Mouse (Mus musculus) liver, embryonic 12.5 days (tissue): ENCODE results near the gene Gm5269. TPM values are rescaled to one million over a fixed set of nuclear protein-coding genes. Genes with fewer than 3 reads are reported as not detected.

Experiments
- ATAC-seq: fragments of 200-750 bp; cut with Nextera tagmentation; 2 replicates; pipeline ENCODE4 v1.8.0; 2017; ENCODE audit warnings: moderate number of reproducible peaks, mild to moderate bottlenecking, moderate library complexity
- H3K27ac ChIP-seq: fragments of 300-500 bp; sonication (generic); 2 replicates; pipeline ENCODE4 v1.5.1; 2016; ENCODE audit warnings: mild to moderate bottlenecking
- H3K27me3 ChIP-seq: fragments of 300-500 bp; sonication (generic); replicated peaks from 2 replicates; pipeline ENCODE4 v1.6.1; 2016; ENCODE audit warnings: mild to moderate bottlenecking, moderate library complexity
- H3K36me3 ChIP-seq: fragments of 300-500 bp; sonication (generic); 2 replicates; pipeline ENCODE4 v1.6.1; 2016; ENCODE audit warnings: mild to moderate bottlenecking, moderate library complexity
- H3K4me1 ChIP-seq: fragments of 300-500 bp; sonication (generic); 2 replicates; pipeline ENCODE4 v1.6.1; 2016
- H3K4me2 ChIP-seq: fragments of 300-500 bp; sonication (generic); 2 replicates; pipeline ENCODE4 v1.6.1; 2016; ENCODE audit warnings: mild to moderate bottlenecking, moderate library complexity
- H3K4me3 ChIP-seq: fragments of 300-500 bp; sonication (generic); 2 replicates; pipeline ENCODE4 v1.5.1; 2016; ENCODE audit warnings: mild to moderate bottlenecking, moderate library complexity
- H3K9ac ChIP-seq: fragments of 300-500 bp; sonication (generic); 2 replicates; pipeline ENCODE4 v1.6.1; 2016; ENCODE audit warnings: mild to moderate bottlenecking, moderate library complexity
- H3K9me3 ChIP-seq: fragments of 300-500 bp; sonication (generic); replicated peaks from 2 replicates; pipeline ENCODE4 v1.6.1; 2016; ENCODE audit warnings: mild to moderate bottlenecking, moderate library complexity
- WGBS: fragments of 180-500 bp; shearing (Covaris S2); methylation state at CpG from one replicate; pipeline ENCODE4 v1.1.7; 2016; ENCODE audit not compliant: insufficient replicate concordance; 5-methylcytosine and 5-hydroxymethylcytosine counted together
- polyA plus RNA-seq: library from polyadenylated mRNA; unstranded; fragments of >200 nt; fragmentation: Nextera tagmentation; extraction: Ambion mirVana; gene quantifications from 2 replicates; pipeline ENCODE4 v1.2.1, GENCODE M21; 2016

Gene Gm5269
- polyA plus RNA-seq, 1 experiment from 2014 or later, result not detected

DNA sequence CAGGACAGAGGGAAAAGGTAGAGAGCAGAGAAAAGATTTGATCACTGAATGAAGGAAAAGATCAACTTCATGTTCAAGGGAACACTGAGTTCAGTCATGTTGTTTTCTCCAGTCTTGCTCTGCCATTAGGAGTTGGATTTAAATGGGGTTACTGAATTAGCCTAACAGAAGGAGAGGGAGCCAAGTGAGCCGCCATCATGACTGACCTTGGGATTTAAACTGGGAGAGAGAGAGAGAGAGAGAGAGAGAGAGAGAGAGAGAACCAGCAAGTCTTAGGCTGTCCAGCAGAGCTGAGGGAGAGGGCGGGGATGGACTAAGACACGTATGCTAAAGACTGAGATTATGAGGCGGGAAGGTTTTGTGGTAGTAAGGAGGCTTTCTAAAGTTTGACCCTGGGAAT, 24.2 kb upstream of the Gm5269 start:
- 79% methylated on average over 4 of the region's 4 CpGs for WGBS
- Histone ChIP-seq H3K9me3 (no peaks in the 10 kb centered on the region), H3K4me2 (no peak overlapping the region), H3K27ac (no peak overlapping the region), H3K36me3 (peaks cover 91% of the 10 kb centered on the region), H3K4me1 (no peaks in the 10 kb centered on the region), H3K9ac (no peak overlapping the region), H3K27me3 (no peaks in the 10 kb centered on the region), H3K4me3 (no peak overlapping the region)
- ATAC-seq, result no peak

DNA sequence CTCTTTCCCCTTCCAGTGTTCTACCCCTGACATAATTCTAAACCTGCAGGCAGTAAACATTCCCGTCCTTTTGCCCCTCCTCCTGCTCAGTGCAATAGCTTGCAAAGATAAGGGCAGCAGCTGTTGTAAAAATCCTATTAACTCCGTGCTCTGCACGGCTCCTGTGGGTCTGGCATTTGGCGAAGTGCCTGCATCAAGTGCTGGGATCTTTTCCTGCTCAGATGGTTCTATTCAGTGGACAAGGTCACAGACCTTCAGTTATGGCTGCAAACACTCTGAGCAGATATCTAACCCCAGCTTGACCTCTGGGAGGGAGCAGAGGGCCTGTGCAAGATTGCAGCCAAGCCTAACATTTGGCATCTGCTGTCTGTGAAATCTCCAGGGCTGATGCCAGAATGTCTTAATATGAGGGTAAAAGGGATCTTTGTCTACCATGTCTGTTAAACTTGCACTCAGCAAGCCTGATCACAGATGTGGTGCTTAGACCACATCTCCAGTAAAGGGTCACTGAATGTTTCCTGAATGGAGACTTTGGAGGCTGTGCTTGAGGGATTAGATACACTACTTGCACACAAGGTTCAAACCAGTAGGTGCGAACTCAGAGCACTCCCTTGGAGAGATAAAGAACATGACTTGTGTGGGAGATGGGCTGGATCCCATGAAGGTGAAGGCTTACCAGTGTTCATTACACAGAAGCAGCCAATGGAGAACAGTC, 15.2 kb upstream of the Gm5269 start:
- Histone ChIP-seq H3K27ac (no peak overlapping the region), H3K36me3 (peaks cover 36% of the 10 kb centered on the region), H3K9ac (no peak overlapping the region), H3K4me3 (no peak overlapping the region), H3K9me3 (no peaks in the 10 kb centered on the region), H3K27me3 (no peaks in the 10 kb centered on the region), H3K4me1 (peaks cover 10% of the 10 kb centered on the region; the same call in 1 of the 2 replicates), H3K4me2 (0 out of 2 replicates have a peak overlapping the region, but pooled peaks have one; percentile 6)
- WGBS, result 33% methylated on average over 5 of the region's 5 CpGs
- ATAC-seq, result peak; percentile 46

DNA sequence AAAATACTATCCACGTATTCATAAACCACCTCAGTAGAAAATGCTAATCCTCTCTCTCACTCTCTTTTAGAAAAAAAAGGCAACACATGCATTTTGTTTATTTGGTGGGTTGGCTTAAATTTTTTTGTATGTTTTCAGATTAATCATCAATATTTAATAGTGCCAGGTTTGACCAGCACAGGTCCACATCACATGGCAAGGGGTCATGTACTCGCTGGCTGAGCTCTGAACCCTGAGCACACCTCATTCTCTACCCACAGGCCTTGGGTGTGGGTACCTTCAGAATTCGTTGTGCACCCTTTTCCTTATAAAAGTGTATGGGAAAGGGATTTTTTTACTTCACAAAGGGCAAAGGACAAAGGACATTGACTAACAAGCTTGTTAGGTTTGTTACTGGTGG, 14.1 kb upstream of the Gm5269 start:
- ATAC-seq, result no peak
- 66% methylated on average over 3 of the region's 3 CpGs for WGBS

DNA sequence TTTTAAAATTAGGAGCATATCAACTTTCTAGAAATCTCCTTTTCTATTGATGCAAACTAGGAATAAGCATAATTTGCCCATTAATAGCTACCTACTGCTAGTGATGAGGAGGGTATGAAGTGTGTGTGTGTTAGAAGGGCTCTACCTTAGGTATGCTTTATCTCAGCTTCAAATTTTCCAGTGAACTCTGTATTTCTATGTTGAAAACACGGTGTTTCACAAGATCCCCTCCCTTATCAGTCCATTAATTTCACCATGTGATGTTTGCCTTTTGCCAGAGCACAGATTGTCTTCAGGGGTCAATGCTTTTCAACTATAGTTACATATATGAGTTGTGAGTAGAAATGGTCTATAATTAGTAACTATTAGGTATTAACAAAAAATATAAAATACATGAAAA, 8.0 kb upstream of the Gm5269 start:
- H3K9ac ChIP-seq, result no peak overlapping the region
- no peak overlapping the region for H3K4me2 ChIP-seq
- WGBS, result 25% methylated on average over 1 of the region's 1 CpGs
- no peak for ATAC-seq
- no peaks in the 10 kb centered on the region for H3K27me3 ChIP-seq
- no peak overlapping the region for H3K27ac ChIP-seq
- H3K4me1 ChIP-seq, result no peaks in the 10 kb centered on the region
- H3K36me3 ChIP-seq, result no peaks in the 10 kb centered on the region
- no peaks in the 10 kb centered on the region for H3K9me3 ChIP-seq
- H3K4me3 ChIP-seq, result no peak overlapping the region

More for the DNA sequence above, 14.1 kb upstream of the Gm5269 start:
- H3K27ac ChIP-seq, result no peak overlapping the region
- H3K4me1 ChIP-seq, result peaks cover 10% of the 10 kb centered on the region; the same call in 1 of the 2 replicates
- no peak overlapping the region for H3K9ac ChIP-seq
- no peaks in the 10 kb centered on the region for H3K9me3 ChIP-seq
- no peak overlapping the region for H3K4me3 ChIP-seq
- H3K4me2 ChIP-seq, result no peak overlapping the region
- no peaks in the 10 kb centered on the region for H3K27me3 ChIP-seq
- H3K36me3 ChIP-seq, result peaks cover 26% of the 10 kb centered on the region

DNA sequence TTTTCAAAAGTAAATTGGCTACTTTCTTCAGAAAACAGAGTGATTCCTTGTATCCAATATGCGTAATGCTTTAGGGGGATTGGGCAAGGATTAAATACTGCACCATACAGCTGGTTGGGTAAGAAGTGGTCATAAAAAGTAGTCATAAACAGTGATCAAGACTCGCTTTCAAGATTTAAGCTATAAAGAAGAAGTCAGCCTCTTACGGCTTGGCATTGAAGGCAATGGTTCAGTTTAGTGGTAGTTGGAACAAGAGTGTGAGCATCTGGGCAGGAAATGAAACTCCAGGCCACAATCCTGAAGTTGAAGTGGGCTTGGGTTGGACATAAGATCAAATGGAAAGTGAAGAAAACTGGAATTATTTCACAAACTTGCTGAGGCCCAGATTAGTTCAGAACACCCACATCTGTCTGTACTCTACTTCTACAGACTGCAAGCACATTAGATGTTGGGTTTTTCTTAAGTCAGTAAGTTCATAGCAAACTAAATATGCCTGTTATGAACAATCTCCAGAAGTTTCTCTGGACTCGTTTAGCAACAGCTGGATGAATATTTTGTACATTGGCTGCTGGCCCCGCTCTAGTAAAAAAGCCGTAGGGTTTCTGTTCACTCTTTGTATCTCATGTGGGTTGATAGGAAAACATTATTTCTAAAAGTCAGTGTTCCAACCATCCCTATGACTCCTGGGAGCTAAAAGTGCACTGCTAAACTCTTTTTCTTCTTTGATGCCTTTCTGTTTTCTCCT, 4.3 kb upstream of the Gm5269 start:
- Histone ChIP-seq H3K4me1 (no peaks in the 10 kb centered on the region), H3K4me3 (no peak overlapping the region), H3K9me3 (no peaks in the 10 kb centered on the region), H3K9ac (no peak overlapping the region), H3K4me2 (no peak overlapping the region), H3K27ac (no peak overlapping the region), H3K27me3 (no peaks in the 10 kb centered on the region), H3K36me3 (no peaks in the 10 kb centered on the region)
- 79% methylated on average over 6 of the region's 6 CpGs for WGBS
- ATAC-seq, result no peak

DNA sequence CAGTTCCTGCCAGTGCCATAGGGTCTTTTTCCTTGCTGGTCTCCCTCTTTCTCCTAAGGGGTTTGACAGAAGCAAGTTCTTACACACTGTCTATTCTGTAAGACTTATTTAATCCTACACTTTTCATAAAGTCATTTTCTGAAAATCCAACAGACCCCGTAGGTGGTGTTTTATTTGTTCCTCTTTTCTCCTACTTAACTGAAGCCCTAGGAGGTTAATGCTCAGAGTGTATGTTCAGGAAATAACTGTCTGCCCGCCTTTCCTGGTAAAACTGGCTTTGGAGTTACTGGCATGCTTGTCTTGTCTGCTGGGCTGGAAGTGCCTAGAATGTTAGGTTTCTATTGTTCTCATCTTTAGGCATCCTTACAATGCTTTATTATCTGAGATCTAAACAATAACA, 1.9 kb upstream of the Gm5269 start:
- Histone ChIP-seq H3K27ac (no peak overlapping the region), H3K27me3 (no peaks in the 10 kb centered on the region), H3K4me3 (no peak overlapping the region), H3K4me1 (no peaks in the 10 kb centered on the region), H3K9me3 (no peaks in the 10 kb centered on the region), H3K4me2 (no peak overlapping the region), H3K36me3 (no peaks in the 10 kb centered on the region), H3K9ac (no peak overlapping the region)
- no peak for ATAC-seq
- WGBS, result 28% methylated on average over 2 of the region's 2 CpGs

DNA sequence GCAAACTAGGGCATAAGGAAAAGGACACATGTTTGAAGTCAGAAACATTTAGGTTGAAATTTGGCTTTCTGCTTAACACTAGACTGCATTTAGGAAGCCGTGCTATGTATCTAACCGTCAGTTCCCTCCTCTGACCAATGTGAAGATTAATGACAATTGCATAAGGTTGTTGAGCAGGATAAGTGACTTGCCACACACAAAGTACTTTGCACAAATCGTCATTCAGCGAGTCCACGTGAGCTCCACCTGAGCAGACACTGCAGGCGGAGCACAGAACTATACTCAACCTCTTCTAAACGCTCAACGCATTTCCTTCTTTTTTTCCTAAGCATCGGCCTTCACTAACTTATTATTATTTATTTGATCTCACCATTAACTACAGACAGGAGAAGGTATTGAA, 3.3 kb downstream of the Gm5269 start:
- Histone ChIP-seq H3K4me2 (no peak overlapping the region), H3K9ac (no peak overlapping the region), H3K27me3 (no peaks in the 10 kb centered on the region), H3K4me3 (no peak overlapping the region), H3K27ac (no peak overlapping the region), H3K4me1 (no peaks in the 10 kb centered on the region), H3K36me3 (no peaks in the 10 kb centered on the region), H3K9me3 (no peaks in the 10 kb centered on the region)
- no peak for ATAC-seq
- 76% methylated on average over 9 of the region's 9 CpGs for WGBS

DNA sequence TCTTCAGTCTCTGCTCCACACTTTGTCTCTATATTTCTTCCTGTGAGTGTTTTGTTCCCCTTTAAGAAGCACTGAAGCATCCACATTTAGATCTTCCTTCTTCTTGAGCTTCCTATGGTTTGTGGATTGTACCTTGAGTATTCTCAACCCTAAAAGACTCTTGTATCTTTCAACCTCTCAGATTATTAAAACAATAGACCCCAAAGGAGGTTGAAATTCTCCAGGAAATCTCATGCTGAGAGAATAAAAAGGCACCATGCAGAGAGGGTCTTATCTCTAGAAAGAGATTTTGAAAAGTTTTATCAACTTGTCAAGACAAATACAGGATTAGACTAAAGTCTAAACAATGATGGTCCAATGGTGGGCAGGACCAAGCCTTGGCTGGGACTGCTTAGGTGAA, 6.7 kb downstream of the Gm5269 start:
- no peak overlapping the region for H3K4me3 ChIP-seq
- H3K27ac ChIP-seq, result no peak overlapping the region
- no peaks in the 10 kb centered on the region for H3K27me3 ChIP-seq
- H3K4me1 ChIP-seq, result 0 out of 2 replicates have a peak, but pooled peaks cover 3% of the 10 kb centered on the region
- no peaks in the 10 kb centered on the region for H3K36me3 ChIP-seq
- no peaks in the 10 kb centered on the region for H3K9me3 ChIP-seq
- no peak overlapping the region for H3K9ac ChIP-seq
- no peak overlapping the region for H3K4me2 ChIP-seq
- no peak for ATAC-seq

DNA sequence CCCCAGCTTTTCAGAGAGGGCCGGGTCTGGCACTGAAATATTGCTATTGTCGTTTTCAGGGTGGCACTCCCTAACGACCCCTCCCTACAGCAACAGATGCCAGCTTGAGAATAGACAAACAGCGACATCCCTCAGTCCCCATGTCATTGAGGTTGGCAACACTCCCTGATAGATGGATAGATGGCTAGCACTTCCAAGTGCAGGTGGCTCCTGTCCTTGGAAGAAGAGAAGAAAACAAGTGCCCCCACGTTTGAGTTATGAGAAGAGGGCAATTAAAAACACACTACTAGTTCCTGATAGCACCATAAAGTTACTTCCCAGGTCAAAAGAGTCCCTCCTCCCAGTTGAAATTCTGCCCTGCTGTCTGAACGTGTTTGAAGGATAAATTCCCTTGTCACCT, 8.0 kb downstream of the Gm5269 start:
- H3K27me3 ChIP-seq, result no peaks in the 10 kb centered on the region
- H3K4me2 ChIP-seq, result no peak overlapping the region
- no peak overlapping the region for H3K4me3 ChIP-seq
- no peaks in the 10 kb centered on the region for H3K9me3 ChIP-seq
- no peak for ATAC-seq
- 0 out of 2 replicates have a peak, but pooled peaks cover 3% of the 10 kb centered on the region for H3K4me1 ChIP-seq
- no peak overlapping the region for H3K27ac ChIP-seq
- no peaks in the 10 kb centered on the region for H3K36me3 ChIP-seq
- WGBS, result 54% methylated on average over 6 of the region's 6 CpGs
- no peak overlapping the region for H3K9ac ChIP-seq

DNA sequence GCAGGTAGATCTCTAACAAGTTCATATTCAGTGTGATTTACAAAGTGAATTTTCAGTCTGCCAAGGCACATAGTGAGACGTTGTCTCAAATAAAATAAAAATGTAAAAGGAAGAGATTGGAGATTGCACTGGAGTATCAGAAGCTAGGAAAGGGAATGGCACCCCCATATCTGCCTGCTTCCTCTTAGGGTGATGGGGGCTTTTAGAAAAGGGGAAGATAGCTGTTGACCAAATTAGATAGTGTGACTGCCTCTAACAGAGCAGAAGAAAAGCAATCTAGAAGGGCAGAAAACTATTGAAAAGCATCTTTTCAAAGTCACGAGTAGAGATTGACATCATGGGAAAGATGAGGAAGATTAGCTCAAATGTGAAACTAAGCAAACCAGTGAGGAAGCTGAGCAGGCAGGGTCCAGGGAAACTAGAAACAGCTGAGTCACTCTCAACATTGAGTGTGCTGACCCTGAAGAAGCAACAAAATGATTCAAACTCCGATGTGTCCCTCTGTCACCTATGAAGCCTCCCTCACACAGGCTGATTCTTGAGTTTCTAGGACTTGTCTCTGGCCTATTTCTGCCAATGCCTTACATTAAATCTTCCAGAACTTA, 8.7 kb downstream of the Gm5269 start:
- Histone ChIP-seq H3K27ac (no peak overlapping the region; the same call in 1 of the 2 replicates), H3K9ac (no peak overlapping the region), H3K27me3 (no peaks in the 10 kb centered on the region), H3K9me3 (no peaks in the 10 kb centered on the region), H3K36me3 (no peaks in the 10 kb centered on the region), H3K4me2 (no peak overlapping the region), H3K4me3 (no peak overlapping the region), H3K4me1 (0 out of 2 replicates have a peak, but pooled peaks cover 6% of the 10 kb centered on the region)
- no peak for ATAC-seq
- WGBS, result 43% methylated on average over 3 of the region's 3 CpGs

DNA sequence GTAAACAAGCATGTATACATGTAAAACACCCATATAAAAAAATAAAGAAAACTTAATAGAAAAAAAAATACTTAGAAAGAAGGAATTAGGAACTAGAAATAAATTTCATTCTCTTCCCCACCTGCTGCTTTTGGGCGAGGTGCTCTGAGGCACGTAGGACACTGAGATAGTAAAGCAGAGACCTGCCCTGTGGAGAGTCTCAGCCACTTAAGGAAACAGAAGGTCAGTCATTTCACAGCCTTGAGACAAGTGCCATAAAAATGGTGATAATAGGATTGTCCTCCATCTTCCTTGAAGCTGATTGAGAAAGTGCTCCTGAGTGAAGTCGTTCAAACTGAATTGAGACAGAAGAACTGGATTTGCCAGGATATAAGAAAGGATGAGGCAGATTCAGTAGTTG, 12.6 kb downstream of the Gm5269 start:
- Histone ChIP-seq H3K4me3 (no peak overlapping the region), H3K36me3 (no peaks in the 10 kb centered on the region), H3K4me2 (no peak overlapping the region), H3K9me3 (no peaks in the 10 kb centered on the region), H3K4me1 (peaks cover 36% of the 10 kb centered on the region), H3K27ac (no peak overlapping the region), H3K27me3 (no peaks in the 10 kb centered on the region), H3K9ac (no peak overlapping the region)
- 65% methylated on average over 3 of the region's 3 CpGs for WGBS
- ATAC-seq, result no peak

DNA sequence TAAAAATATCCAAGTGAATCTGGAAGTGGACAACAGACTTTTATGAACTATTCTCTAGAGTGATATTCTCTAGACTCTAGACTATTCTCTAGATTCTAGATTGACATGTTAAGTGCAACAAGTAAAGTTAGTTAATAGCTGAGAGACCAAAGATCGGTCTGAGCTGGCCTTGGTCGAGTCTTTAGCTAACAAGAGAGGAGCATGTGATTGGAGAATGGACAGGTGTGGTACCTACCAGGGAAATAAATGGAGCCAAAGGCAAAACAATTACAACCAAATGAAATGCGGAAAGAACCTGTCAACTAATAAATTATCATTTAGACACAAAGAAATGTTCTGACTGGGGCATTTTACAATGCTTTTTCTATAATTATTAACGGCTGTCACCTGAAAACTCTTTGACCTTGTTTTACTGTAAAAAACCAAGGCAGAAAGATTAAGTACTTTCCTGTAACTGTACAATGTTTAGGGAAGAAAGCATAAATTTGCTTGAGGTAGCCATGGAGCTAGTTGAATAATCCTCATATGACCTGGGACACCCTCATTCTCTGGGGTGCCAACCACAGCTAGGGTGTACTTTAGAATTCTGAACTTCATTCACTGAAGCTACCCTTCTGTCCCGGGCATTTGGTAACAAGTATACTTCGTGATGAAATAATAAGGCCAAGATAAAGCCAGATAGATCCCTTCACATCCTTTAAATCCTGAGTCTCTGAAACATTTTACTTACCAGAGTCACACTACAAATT, 13.4 kb downstream of the Gm5269 start:
- Histone ChIP-seq H3K9me3 (no peaks in the 10 kb centered on the region), H3K27me3 (no peaks in the 10 kb centered on the region), H3K27ac (no peak overlapping the region), H3K4me1 (peaks cover 43% of the 10 kb centered on the region), H3K36me3 (no peaks in the 10 kb centered on the region), H3K9ac (no peak overlapping the region), H3K4me2 (no peak overlapping the region), H3K4me3 (no peak overlapping the region)
- no peak for ATAC-seq
- 82% methylated on average over 6 of the region's 6 CpGs for WGBS
